Mouse (Mus musculus) embryonic fibroblast, embryonic 13.5 days (primary cell): ENCODE results near the gene Gm32717. TPM values are rescaled to one million over a fixed set of nuclear protein-coding genes. Genes with fewer than 3 reads are reported as not detected.
"Not testable (repeated sequence)": the region's sequence is repeated elsewhere in the genome, so short reads cannot be mapped to it uniquely, and the experiment has no call there.

ENCODE experiments used
- H3K27ac ChIP-seq: 2 replicates; pipeline ENCODE4 v1.5.1; 2012; ENCODE audit warnings: low read length, control low read depth, inconsistent platforms; ENCODE audit not compliant: insufficient read depth
- H3K4me1 ChIP-seq: 2 replicates; pipeline ENCODE4 v1.6.1; 2011; ENCODE audit warnings: low read length; ENCODE audit not compliant: control insufficient read depth, insufficient read depth
- H3K4me3 ChIP-seq: 2 replicates; pipeline ENCODE4 v1.5.1; 2011; ENCODE audit warnings: mild to moderate bottlenecking, control low read depth, low read length; ENCODE audit not compliant: insufficient read depth
- CTCF ChIP-seq: IDR thresholded peaks from 2 replicates; pipeline ENCODE4 v1.5.1; 2011; ENCODE audit warnings: mild to moderate bottlenecking, control low read depth, low read length, moderate library complexity, borderline replicate concordance; ENCODE audit not compliant: insufficient read depth
- POLR2A ChIP-seq: IDR thresholded peaks from 2 replicates; pipeline ENCODE4 v1.6.1; 2011; ENCODE audit warnings: low read depth, mild to moderate bottlenecking, control low read depth, low read length, moderate library complexity
- polyA plus RNA-seq: library from polyadenylated mRNA; stranded (reverse); fragments of >200 nt; gene quantifications from 2 replicates; pipeline ENCODE4 v1.2.4, GENCODE M21; 2011; ENCODE audit warnings: low read depth; ENCODE audit not compliant: missing spikeins, insufficient read length

Gm32717 gene
- not detected in 2 replicates for polyA plus RNA-seq

DNA sequence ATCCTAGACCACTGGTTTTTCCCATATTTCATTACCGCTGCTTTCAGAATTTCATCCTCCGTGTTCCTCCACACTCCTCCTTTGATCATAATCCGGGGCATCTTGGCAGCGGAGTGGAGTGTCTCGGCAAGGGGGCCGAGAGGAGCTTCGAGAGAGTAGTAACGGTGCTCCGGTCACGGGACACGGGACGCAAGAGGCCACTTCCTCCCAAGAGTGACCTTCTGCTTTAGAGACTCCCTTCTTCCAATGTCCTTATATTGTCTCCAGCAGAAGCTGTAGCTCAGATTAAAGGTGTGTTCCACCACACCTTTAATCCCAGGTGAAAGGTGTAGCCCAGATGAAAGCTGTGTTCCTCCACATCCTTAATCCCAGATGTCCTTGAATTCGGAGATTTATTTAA, at the start of gene Gm32717:
Gene Gm32717 (minus strand): TSS at position 101 of the 400 bp plus-strand sequence.
- not testable (repeated sequence) for H3K4me1 ChIP-seq, H3K4me3 ChIP-seq, H3K27ac ChIP-seq

DNA sequence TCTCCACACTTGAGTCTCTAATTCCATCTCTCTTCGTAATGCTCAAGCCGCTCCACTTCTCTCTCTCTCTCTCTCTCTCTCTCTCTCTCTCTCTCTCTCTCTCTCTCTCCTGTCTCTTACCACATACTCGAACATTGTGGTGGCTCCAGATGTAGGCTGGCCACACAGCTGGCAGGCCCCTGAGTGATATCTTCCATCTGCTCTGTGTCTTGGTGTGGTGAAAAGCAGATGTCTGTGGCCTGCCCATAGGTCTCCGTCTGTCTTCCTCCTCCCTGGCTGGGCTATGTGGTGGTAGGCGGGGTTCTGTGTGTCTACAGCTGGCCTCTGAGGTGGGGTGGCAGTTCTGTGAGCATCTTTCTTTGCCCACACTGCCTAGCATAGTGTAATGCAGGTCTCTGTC, 42.4 kb upstream of the Gm32717 start:
- not testable (repeated sequence) for H3K4me1 ChIP-seq, H3K4me3 ChIP-seq, H3K27ac ChIP-seq

DNA sequence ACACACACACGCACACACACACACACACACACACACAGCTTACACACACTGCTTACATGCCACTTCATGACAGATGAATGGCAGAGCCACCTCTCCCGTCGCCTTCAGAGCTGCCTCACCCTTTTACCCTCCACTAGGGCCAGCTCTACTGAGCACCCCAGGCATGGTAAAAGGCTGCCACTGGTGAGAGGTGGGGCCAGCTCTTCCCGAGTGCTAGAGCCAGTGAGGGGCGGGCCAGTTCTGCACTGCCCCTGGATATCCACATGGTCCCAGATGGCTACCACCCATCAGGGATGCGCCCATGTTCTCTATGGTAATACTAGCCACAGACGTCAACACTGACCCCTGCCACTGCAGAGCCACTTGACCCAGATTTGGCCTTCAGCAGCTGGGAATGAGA, 42.0 kb upstream of the Gm32717 start:
- H3K4me1 ChIP-seq, H3K4me3 ChIP-seq, H3K27ac ChIP-seq: not testable (repeated sequence)

DNA sequence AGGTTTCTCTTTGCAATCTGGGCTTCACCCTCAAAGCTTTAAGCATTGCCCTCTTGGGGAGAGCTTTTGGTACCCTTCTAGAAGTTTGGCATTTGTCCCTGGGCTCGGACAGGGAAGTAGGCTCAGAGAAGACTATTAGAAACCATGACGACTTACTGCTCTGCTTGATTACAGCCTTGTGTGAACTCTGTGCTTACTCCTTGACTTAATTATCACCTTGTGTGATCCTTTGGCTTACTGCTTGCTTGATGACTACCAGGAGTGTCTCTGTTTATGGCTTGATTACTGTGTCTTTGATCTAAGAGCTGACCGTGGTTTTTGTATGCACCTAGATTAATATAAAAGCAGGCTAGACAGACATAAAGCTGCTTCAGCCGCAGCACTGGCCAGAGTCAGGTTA, 37.5 kb upstream of the Gm32717 start:
- not testable (repeated sequence) for H3K27ac ChIP-seq, H3K4me1 ChIP-seq

DNA sequence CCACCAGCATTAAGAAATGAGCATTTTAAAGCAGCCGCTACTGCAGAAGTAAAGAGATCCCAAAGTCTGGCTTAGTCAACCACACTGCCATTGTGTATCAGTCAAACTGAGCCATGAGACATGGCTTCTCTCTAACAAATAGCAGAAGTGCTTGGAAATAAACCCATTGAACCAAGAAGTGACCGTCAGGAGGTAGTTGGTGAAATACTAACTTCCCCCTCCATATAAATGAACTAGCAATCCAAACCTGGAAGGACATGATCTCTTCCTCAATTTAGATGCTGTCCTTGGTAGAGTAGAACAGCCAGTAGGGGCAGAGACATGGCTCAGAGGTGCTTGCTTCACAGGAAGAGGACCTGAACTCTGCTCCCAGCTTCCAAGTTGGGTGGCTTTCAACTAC, 30.8 kb upstream of the Gm32717 start:
- not testable (repeated sequence) for H3K27ac ChIP-seq, H3K4me3 ChIP-seq, H3K4me1 ChIP-seq

More for the DNA sequence above, 37.5 kb upstream of the Gm32717 start:
- not testable (repeated sequence) for H3K4me3 ChIP-seq

DNA sequence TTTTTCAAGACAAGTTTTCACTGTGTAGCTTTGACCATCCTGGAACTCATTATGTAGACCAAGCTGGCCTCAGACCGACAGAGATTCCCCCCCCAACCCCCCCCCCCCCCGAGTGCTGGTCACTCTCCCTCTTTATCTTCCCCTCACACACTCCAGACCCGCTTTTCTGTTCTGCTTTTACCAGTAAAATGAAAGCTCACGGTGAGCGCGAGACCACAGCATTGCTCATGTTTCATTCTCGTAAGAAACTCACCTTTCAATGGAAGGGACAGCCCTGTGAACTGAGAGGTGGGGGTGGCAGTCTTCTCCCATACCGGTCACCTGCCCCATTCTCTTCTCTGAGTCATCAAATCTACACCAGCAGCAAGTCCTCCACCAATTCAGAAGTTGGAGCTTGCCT, 28.2 kb upstream of the Gm32717 start:
- not testable (repeated sequence) for H3K27ac ChIP-seq, H3K4me3 ChIP-seq, H3K4me1 ChIP-seq

DNA sequence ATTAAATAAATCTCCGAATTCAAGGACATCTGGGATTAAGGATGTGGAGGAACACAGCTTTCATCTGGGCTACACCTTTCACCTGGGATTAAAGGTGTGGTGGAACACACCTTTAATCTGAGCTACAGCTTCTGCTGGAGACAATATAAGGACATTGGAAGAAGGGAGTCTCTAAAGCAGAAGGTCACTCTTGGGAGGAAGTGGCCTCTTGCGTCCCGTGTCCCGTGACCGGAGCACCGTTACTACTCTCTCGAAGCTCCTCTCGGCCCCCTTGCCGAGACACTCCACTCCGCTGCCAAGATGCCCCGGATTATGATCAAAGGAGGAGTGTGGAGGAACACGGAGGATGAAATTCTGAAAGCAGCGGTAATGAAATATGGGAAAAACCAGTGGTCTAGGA, 17.8 kb upstream of the Gm32717 start, which contains the start of gene Gm32802:
Gene Gm32802 (plus strand): TSS at position 301 of the 400 bp plus-strand sequence.
- H3K27ac ChIP-seq, H3K4me3 ChIP-seq, H3K4me1 ChIP-seq: not testable (repeated sequence)

DNA sequence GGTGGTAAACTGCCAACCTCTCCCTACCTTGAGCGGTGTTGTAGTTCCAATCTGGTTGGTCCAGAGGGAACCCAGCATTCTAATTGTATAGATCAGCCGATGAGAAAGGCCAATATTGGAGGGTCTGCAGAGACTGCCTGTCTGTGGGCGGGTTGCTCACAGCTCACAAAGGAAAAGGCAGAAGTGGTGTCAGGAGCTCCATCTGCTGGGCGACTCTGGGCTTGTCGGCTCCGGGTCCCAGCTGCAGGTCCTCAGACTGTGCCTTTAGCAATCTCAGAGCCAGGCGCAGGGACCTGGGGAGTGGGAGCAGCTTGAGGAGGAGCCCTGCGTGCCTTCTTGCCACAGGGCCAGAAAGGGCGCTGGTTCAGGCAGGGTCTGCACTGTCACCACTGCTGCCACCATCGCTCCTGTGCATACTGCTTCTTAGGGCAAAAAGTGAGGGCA, 10.3 kb upstream of the Gm32717 start:
- H3K4me1 ChIP-seq, result no peaks in the 10 kb centered on the region
- TF ChIP-seq CTCF, result no peak
- TF ChIP-seq POLR2A, result no peak
- H3K4me3 ChIP-seq, result no peak overlapping the region
- no peak overlapping the region for H3K27ac ChIP-seq

DNA sequence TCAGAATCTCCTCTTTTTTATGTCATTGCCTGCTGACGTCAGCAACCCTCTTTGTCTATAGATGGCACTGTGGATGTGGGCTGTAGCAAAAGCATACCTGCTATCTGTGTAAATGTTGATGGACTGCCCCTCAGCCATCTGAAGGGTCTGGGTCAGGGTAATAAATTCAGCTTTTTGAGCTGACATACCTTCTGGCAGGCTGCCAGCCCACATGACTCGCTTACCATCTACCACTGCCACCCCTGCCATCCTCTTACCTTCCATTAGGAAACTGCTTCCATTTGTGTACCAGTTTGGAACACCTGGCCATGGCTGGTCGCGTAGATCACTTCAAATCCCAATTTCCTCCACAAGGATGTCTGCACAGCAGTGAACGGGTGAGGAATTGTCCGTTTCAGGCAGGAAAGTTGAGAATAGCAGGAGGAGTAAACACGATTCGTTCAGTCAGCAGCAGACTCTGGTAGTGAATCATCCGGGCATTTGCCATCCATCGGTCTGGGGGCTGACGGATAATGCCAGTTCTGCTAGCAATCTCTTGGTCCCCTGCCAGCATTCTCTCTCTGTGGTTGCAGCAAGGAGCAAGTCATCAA, 8.5 kb upstream of the Gm32717 start:
- not testable (repeated sequence) for H3K27ac ChIP-seq

DNA sequence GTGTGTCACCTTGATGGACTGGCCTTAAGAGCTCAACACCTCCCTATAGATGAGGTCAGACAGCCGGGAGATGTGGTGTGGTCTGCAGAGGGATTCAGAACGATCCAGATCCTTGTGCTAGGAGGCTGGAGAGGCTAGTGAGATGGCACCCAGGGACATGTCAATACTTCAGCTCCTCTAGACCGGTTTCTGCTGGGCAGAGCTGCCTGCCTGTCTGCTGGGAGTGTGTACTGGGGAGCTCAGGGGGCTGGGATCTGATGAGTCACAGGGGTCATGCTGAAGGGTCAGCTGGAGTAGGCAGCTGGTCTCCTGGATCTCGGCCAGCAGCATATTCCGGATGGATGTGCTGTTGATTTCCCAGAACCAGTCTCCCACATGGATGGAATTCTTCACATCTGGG, 8.0 kb downstream of the Gm32717 start:
- not testable (repeated sequence) for H3K4me1 ChIP-seq, H3K27ac ChIP-seq, H3K4me3 ChIP-seq

More for the DNA sequence above, 8.5 kb upstream of the Gm32717 start:
- not testable (repeated sequence) for H3K4me3 ChIP-seq, H3K4me1 ChIP-seq

DNA sequence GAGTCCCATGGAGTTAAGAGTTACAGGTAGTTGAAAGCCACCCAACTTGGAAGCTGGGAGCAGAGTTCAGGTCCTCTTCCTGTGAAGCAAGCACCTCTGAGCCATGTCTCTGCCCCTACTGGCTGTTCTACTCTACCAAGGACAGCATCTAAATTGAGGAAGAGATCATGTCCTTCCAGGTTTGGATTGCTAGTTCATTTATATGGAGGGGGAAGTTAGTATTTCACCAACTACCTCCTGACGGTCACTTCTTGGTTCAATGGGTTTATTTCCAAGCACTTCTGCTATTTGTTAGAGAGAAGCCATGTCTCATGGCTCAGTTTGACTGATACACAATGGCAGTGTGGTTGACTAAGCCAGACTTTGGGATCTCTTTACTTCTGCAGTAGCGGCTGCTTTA, 13.0 kb downstream of the Gm32717 start:
- not testable (repeated sequence) for H3K4me1 ChIP-seq, H3K27ac ChIP-seq, H3K4me3 ChIP-seq

DNA sequence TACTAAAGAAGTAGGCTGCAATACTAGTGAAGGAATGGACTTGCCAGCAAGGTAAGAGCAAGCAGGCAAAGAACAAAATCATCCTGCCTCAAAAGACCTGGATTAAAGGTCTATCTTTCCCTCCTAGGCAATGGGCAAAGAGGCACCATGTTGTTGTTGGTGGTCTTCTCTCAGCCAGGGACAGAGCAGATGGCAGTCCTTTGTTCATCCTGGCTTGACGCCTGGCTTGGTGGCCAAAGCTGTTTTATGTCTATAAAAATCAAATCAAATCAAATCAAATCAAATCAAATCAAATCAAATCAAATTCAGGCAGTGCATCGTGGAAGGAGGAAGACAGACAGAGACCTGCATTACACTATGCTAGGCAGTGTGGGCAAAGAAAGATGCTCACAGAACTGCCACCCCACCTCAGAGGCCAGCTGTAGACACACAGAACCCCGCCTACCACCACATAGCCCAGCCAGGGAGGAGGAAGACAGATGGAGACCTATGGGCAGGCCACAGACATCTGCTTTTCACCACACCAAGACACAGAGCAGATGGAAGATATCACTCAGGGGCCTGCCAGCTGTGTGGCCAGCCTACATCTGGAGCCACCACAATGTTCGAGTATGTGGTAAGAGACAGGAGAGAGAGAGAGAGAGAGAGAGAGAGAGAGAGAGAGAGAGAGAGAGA, 24.7 kb downstream of the Gm32717 start:
- H3K4me1 ChIP-seq, H3K27ac ChIP-seq, H3K4me3 ChIP-seq: not testable (repeated sequence)
